Mouse (Mus musculus) testis, postnatal 14 days (tissue): ENCODE measurements around the gene 1700017B05Rik.

Source experiments
- DNase-seq: peaks from one replicate; pipeline ENCODE4 v3.0.0; 2021; ENCODE audit warnings: low spot score

1700017B05Rik gene

DNA sequence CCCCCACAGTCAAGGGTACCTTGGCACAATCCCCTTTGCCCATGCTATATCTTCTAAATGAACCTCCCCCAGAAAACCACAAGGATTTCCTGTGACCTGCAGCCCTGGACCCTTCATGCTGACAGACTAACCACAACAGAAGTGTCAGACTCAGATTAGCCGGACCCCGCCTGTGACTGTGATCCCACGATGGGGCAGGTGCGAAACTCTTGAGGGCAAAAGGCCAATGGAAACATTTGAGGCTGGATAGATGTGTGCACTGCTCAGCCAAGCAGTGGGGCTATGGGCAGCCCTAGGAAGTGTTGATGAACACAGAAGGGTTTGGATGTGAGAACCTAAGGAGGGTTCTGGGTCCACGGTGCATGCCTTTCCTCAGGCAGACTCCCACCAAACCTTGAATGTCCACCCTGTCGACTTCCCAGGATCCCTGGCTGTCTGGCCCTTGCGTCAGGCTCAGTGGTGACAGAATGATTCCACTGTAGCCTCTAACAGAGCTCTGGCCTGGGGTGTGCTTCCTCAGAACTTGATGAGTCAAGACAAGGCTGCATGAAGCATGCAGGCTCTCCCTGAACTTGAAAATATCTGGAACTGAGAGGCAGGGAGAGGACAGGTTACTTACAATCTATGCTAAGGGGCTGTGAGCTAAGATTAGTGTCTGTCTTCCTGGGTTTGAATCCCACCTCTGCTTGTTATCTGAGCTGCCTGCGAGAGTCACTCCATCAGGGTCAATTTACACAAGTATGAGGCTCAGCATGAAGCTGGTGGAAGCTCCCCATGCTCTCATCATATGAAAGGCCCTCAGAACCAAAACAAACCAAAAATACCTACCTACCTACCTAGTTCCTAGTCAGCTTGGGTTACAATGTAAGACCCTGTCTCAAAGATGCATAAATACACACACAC, 10.7 kb upstream of the 1700017B05Rik start:
- no peak for DNase-seq

DNA sequence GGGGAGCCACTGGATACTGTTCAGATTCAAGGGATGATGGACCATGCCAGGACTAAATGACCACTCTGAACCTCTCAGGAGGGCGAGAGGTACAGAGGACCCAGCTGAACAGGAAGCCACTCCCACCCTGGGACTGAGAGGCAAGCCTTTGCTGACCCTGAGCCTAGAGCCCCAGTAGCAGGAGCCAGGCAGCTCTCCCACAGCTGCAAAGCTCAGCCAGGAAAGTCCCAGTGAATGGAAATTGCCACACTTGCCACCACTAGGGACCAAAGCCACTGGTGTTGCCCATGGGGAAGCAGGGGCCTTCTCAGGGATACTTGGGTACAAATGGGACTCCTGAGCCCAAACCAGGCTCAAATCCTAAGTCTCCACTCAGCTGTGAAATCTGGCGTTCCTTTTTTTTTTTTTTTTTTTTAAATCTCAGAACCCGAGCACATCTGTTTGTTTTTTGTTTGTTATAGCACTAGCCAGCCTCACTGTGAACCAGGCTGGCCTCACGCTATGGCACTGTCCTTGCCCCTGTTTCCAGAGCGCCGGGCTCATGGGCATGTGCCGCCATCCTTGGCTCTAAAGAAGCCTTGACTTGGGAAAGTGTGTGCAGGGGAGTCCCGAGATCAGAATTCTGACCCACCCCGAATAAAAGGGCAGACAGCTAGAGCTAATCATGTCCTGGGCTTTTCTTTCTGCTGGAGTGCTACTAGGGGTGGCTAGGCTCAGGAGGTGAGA, 9.6 kb upstream of the 1700017B05Rik start:
- no peak for DNase-seq

GRCm38 (mm10) chr9:57271081-57271480, 8.7 kb upstream of the 1700017B05Rik start:
- DNase-seq: no peak

- DNase-seq: no peak
These were observed 8.0 kb upstream of the 1700017B05Rik start for GRCm38 (mm10) chr9:57270399-57270798.

DNA sequence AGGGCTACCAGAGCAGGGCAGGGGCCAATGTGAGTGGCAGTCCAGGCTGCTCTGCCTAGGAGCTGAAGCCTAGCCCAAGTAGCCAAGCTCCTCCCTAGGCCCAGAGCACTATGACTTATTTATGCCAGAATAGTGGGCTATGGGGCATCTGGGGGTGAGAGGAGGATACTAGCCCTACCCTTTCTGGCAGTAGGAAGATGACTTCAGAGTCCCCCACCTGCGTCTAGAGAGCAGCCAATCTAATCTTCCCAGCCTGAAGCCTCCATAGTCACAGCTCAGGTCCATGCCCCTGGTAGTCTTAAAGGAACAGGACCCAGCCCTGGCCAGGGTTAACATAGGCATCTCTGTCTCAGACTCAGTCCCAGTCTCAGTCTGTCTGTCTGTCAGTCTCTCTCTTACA, 7.0 kb upstream of the 1700017B05Rik start:
- DNase-seq: no peak

- DNase-seq: no peak
These were observed 6.2 kb upstream of the 1700017B05Rik start for GRCm38 (mm10) chr9:57268575-57268974.

DNA sequence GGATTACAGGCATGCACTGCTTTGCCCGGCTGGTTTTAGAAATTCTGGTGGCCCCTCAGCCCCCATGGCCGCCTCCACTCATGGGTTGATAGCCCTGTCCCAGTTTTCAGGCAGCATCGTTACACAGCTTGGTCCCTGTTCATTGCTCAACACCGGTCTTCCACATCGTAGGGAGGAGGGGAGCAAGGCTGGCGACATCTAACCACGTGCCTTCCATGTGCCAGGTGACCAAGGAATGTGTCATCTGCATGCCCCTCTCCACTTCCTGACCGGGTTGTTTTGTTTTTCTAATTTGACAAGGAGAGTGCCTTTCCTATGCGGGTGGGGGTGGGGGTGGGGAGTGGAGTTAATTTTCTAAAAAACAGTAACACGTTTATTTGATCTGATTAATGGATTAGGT, 5.7 kb upstream of the 1700017B05Rik start:
- no peak for DNase-seq

DNA sequence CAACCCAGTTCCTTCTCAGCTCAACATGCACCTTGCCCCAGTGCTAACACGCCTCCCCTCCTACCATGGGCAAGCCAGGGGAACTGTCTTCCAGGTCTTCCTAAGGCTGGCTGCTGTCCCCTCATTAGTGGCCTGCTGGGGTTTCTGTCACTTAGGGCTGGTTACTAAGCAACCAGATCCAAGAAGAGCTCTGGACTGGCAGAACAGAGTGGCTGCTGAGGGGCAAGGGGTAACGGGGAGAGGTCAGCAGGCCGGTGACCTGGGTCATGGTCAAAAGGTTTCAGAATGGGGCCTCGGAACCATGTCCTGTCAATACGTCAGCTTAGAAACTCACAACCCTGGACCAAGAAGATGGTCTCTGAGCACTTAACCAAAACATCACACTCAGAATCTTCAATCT, 5.0 kb upstream of the 1700017B05Rik start:
- DNase-seq: no peak

DNA sequence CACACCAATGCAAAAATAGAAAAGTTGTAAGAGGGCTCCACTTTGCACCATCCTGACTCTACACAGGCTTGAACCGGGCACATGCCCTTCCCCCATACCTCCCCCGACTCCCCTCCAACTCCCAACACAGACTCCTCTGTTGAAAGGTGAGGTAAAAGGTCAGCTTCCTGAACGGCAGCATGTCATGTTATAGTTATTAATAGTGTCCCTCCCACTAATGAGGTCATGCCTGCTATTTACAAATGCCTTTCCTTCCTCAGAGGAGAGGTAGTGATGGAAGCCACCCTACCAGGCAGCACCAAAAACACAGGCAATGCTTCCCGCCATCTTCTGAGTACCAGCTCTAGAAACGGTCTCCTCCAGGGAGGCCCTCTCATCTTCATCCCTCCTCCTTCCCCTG, 2.7 kb upstream of the 1700017B05Rik start:
- no peak for DNase-seq

GRCm38 (mm10) chr9:57262795-57263684, 628 bp upstream of the 1700017B05Rik start:
- DNase-seq: no peak

GRCm38 (mm10) chr9:57261516-57261912, 898 bp downstream of the 1700017B05Rik start:
- peak; percentile 64 for DNase-seq

DNA sequence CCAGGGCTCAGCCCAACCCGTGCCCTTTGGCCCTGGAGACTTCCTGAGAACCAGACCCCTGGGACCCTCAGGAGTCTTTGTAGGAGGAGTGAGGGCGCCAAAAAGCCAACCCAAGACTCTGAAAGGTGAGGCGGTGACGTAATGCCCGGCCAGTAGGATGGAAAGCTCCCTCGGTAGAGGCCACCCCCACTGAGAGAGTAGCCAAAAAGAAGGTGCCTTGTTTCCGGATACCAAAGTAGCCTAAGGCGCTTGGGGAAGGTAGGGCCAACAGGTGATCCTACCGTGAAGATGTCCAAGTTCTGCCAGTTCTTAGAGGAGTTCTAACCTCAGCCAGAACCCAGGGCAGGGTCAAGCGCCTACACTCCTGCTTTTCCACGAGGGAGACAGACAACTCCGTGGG, 1.5 kb downstream of the 1700017B05Rik start:
- peak; percentile 39 for DNase-seq

- peak; percentile 82 for DNase-seq
These were observed 2.7 kb downstream of the 1700017B05Rik start for GRCm38 (mm10) chr9:57259736-57260135.

DNA sequence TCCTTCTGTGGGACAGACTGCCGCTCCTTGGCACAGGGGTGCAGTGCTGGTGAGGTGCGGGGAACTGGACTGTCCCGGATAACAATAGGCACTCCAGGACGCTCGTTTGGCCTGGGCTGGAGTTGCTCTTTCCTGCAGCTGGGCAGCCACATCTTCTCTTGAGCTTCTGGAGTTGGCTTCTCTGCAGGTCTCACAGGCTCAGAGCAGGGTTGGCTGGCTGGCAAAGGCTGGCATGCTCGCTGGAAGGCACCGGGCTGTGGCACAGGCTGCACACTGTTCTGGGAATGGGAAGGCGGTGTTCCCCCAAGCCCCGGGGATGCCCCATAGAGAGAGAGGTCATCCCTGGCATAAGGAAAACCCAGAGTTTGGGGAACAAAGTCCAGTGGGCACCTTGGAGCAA, 4.8 kb downstream of the 1700017B05Rik start:
- DNase-seq: no peak

GRCm38 (mm10) chr9:57256861-57257260, 5.6 kb downstream of the 1700017B05Rik start:
- DNase-seq: no peak

GRCm38 (mm10) chr9:57256309-57256708, 6.1 kb downstream of the 1700017B05Rik start:
- DNase-seq: no peak

DNA sequence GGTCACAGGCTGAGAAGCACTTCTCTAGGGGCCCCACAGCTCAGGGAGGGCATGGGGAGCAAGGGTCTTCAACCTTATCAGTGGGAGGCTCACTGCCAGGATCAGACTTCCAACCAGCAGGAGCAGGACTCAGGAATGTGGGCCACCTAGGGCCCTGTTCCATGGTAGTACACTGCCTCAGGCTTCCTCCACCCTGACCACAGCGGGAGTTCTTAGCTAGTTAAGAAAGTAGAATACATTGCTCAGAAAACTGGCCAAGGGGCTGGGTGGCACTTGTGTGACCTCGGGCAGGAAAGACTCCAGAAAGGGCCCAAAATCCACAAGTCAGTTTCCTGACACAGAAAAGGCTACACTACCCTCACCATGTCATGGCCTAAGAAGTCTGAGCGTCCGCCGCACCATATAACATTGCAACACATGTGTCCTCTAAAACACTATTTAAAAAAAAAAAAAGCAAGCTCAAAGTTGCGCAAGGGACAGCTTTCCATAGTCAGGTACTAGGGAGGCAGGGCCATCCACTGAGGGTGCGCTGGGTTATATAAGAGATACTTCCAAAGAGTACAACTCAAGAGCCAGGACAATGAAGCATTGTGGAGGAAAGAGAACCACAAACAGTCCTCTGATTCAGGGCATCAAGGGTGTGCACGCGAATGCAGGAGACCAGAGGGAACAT, 7.5 kb downstream of the 1700017B05Rik start:
- no peak for DNase-seq

DNA sequence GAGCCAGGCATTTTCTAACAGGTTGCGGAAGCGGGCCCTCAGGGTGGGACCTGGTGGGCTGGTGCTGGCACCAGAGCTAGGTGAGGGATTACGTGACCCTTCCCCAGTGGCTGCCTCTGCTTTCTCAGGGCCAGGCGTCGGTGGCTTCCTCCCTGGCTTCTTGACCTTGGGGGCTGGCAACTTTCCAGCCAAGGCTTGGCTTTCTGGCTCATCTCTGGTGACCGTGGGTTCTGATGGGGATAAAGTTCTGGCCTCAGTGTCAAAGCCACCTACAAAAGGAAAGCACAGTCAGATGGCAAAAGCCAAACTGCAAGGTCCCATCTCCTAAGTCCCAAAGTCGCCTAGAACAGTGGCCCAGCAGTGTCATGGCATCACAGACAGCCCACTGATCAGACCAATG, 8.4 kb downstream of the 1700017B05Rik start:
- no peak for DNase-seq

- DNase-seq: no peak
These were observed 11.3 kb downstream of the 1700017B05Rik start for GRCm38 (mm10) chr9:57251139-57251538.

- no peak for DNase-seq
These were observed 12.4 kb downstream of the 1700017B05Rik start for GRCm38 (mm10) chr9:57250026-57250425.
